Mouse (Mus musculus): ENCODE results near the gene Tbp. TPM values are rescaled to one million over a fixed set of nuclear protein-coding genes. Genes with fewer than 3 reads are reported as not detected.

Tbp gene
- polyA plus RNA-seq, 1 experiment from 2014 or later = 70.9 TPM

- no peak for DNase-seq
- no peaks in the 10 kb centered on the region for H3K9me3 ChIP-seq (ENCODE audit: control insufficient read depth, low read length)
- no peaks in the 10 kb centered on the region for H3K27me3 ChIP-seq (ENCODE audit: control insufficient read depth, insufficient read depth, low read length)
- no peak overlapping the region for H3K9ac ChIP-seq (replicated peaks; ENCODE audit: low read length)
- no peak overlapping the region for H3K4me3 ChIP-seq (replicated peaks; ENCODE audit: low read depth, low read length)
- H3K36me3 ChIP-seq (ENCODE audit: control insufficient read depth, insufficient read depth, low read length) = no peaks in the 10 kb centered on the region
- ATAC-seq (ENCODE audit: low FRiP score, low TSS enrichment) = no peak
- no peaks in the 10 kb centered on the region for H3K4me1 ChIP-seq (ENCODE audit: control insufficient read depth, insufficient read depth, low read length)
- H3K4me2 ChIP-seq (ENCODE audit: low read length) = no peak overlapping the region
- 22% methylated on average over 1 of the region's 1 CpGs for WGBS
- H3K27ac ChIP-seq (replicated peaks; ENCODE audit: low read depth, low read length) = no peak overlapping the region
Observed at GRCm38 (mm10) chr17:15549713-15550112, 50.0 kb downstream of the Tbp start.

- 0 out of 2 replicates have a peak, but pooled peaks cover 3% of the 10 kb centered on the region for H3K4me1 ChIP-seq (ENCODE audit: control insufficient read depth, insufficient read depth, low read length)
- no peak overlapping the region for H3K4me3 ChIP-seq (replicated peaks; ENCODE audit: low read depth, low read length)
- 90% methylated on average over 2 of the region's 2 CpGs for WGBS
- no peak overlapping the region for H3K4me2 ChIP-seq (ENCODE audit: low read length)
- no peaks in the 10 kb centered on the region for H3K27me3 ChIP-seq (ENCODE audit: control insufficient read depth, insufficient read depth, low read length)
- H3K9ac ChIP-seq (replicated peaks; ENCODE audit: low read length) = no peak overlapping the region
- H3K27ac ChIP-seq (replicated peaks; ENCODE audit: low read depth, low read length) = no peak overlapping the region
- ATAC-seq (ENCODE audit: low FRiP score, low TSS enrichment) (no peak), DNase-seq (no peak)
- no peaks in the 10 kb centered on the region for H3K36me3 ChIP-seq (ENCODE audit: control insufficient read depth, insufficient read depth, low read length)
- no peaks in the 10 kb centered on the region for H3K9me3 ChIP-seq (ENCODE audit: control insufficient read depth, low read length)
Observed at GRCm38 (mm10) chr17:15559946-15560345, 60.3 kb downstream of the Tbp start.

- peak; percentile 100 for ATAC-seq (ENCODE audit: low FRiP score, low TSS enrichment)
- H3K36me3 ChIP-seq (ENCODE audit: control insufficient read depth, insufficient read depth, low read length) = no peaks in the 10 kb centered on the region
- peak within 1 kb of the TSS; percentile 67 for H3K9ac ChIP-seq (replicated peaks; ENCODE audit: low read length)
- WGBS = under 1% methylated on average over 43 of the region's 43 CpGs
- H3K4me3 ChIP-seq (replicated peaks; ENCODE audit: low read depth, low read length) = peak within 1 kb of the TSS; percentile 70
- H3K4me1 ChIP-seq (ENCODE audit: control insufficient read depth, insufficient read depth, low read length) = 0 out of 2 replicates have a peak, but pooled peaks cover 3% of the 10 kb centered on the region
- H3K27ac ChIP-seq (replicated peaks; ENCODE audit: low read depth, low read length) = peak within 1 kb of the TSS; percentile 97
- no peaks in the 10 kb centered on the region for H3K27me3 ChIP-seq (ENCODE audit: control insufficient read depth, insufficient read depth, low read length)
- peak; percentile 98 for DNase-seq
- peak within 1 kb of the TSS; percentile 81 for H3K4me2 ChIP-seq (ENCODE audit: low read length)
- no peaks in the 10 kb centered on the region for H3K9me3 ChIP-seq (ENCODE audit: control insufficient read depth, low read length)
Observed at GRCm38 (mm10) chr17:15564014-15564927, 64.6 kb downstream of the Tbp start, which contains the start of gene Prdm9. Gene Prdm9, minus strand, starts transcription at chr17:15564354.

GRCm38 (mm10) chr17:15564928-15565300 is 65.2 kb downstream of the Tbp start:
- 43% methylated on average over 12 of the region's 12 CpGs for WGBS
- H3K9ac ChIP-seq (replicated peaks; ENCODE audit: low read length) = peak overlapping the region; percentile 67
- no peaks in the 10 kb centered on the region for H3K27me3 ChIP-seq (ENCODE audit: control insufficient read depth, insufficient read depth, low read length)
- no peaks in the 10 kb centered on the region for H3K9me3 ChIP-seq (ENCODE audit: control insufficient read depth, low read length)
- peak overlapping the region; percentile 97 for H3K27ac ChIP-seq (replicated peaks; ENCODE audit: low read depth, low read length)
- ATAC-seq (ENCODE audit: low FRiP score, low TSS enrichment) (no peak), DNase-seq (peak; percentile 43)
- H3K4me2 ChIP-seq (ENCODE audit: low read length) = peak overlapping the region; percentile 66
- H3K4me1 ChIP-seq (ENCODE audit: control insufficient read depth, insufficient read depth, low read length) = 0 out of 2 replicates have a peak, but pooled peaks cover 3% of the 10 kb centered on the region
- H3K4me3 ChIP-seq (replicated peaks; ENCODE audit: low read depth, low read length) = peak overlapping the region; percentile 70
- H3K36me3 ChIP-seq (ENCODE audit: control insufficient read depth, insufficient read depth, low read length) = no peaks in the 10 kb centered on the region

- ATAC-seq (ENCODE audit: low FRiP score, low TSS enrichment) (no peak), DNase-seq (no peak)
- H3K4me3 ChIP-seq (replicated peaks; ENCODE audit: low read depth, low read length) = no peak overlapping the region
- H3K9me3 ChIP-seq (ENCODE audit: control insufficient read depth, low read length) = no peaks in the 10 kb centered on the region
- 81% methylated on average over 5 of the region's 5 CpGs for WGBS
- no peak overlapping the region for H3K9ac ChIP-seq (replicated peaks; ENCODE audit: low read length)
- no peak overlapping the region for H3K27ac ChIP-seq (replicated peaks; ENCODE audit: low read depth, low read length)
- H3K4me1 ChIP-seq (ENCODE audit: control insufficient read depth, insufficient read depth, low read length) = 0 out of 2 replicates have a peak, but pooled peaks cover 3% of the 10 kb centered on the region
- no peaks in the 10 kb centered on the region for H3K36me3 ChIP-seq (ENCODE audit: control insufficient read depth, insufficient read depth, low read length)
- H3K4me2 ChIP-seq (ENCODE audit: low read length) = no peak overlapping the region
- no peaks in the 10 kb centered on the region for H3K27me3 ChIP-seq (ENCODE audit: control insufficient read depth, insufficient read depth, low read length)
Observed at GRCm38 (mm10) chr17:15566908-15567307, 67.2 kb downstream of the Tbp start.

GRCm38 (mm10) chr17:15575056-15575455 is 75.4 kb downstream of the Tbp start:
- H3K9me3 ChIP-seq (ENCODE audit: control insufficient read depth, low read length) = no peaks in the 10 kb centered on the region
- ATAC-seq (ENCODE audit: low FRiP score, low TSS enrichment) (no peak), DNase-seq (no peak)
- H3K4me3 ChIP-seq (replicated peaks; ENCODE audit: low read depth, low read length) = no peak overlapping the region
- no peak overlapping the region for H3K27ac ChIP-seq (replicated peaks; ENCODE audit: low read depth, low read length)
- H3K4me2 ChIP-seq (ENCODE audit: low read length) = no peak overlapping the region
- H3K4me1 ChIP-seq (ENCODE audit: control insufficient read depth, insufficient read depth, low read length) = no peaks in the 10 kb centered on the region
- no peaks in the 10 kb centered on the region for H3K36me3 ChIP-seq (ENCODE audit: control insufficient read depth, insufficient read depth, low read length)
- H3K9ac ChIP-seq (replicated peaks; ENCODE audit: low read length) = no peak overlapping the region
- H3K27me3 ChIP-seq (ENCODE audit: control insufficient read depth, insufficient read depth, low read length) = no peaks in the 10 kb centered on the region
- WGBS = 78% methylated on average over 1 of the region's 1 CpGs

- H3K9me3 ChIP-seq (ENCODE audit: control insufficient read depth, low read length) = no peaks in the 10 kb centered on the region
- ATAC-seq (ENCODE audit: low FRiP score, low TSS enrichment) (no peak), DNase-seq (peak; percentile 70)
- peak overlapping the region; percentile 29; the same call in 1 of the 2 replicates for H3K9ac ChIP-seq (replicated peaks; ENCODE audit: low read length)
- H3K36me3 ChIP-seq (ENCODE audit: control insufficient read depth, insufficient read depth, low read length) = no peaks in the 10 kb centered on the region
- peak overlapping the region; percentile 31 for H3K4me3 ChIP-seq (replicated peaks; ENCODE audit: low read depth, low read length)
- no peak overlapping the region for H3K27ac ChIP-seq (replicated peaks; ENCODE audit: low read depth, low read length)
- no peaks in the 10 kb centered on the region for H3K27me3 ChIP-seq (ENCODE audit: control insufficient read depth, insufficient read depth, low read length)
- 2% methylated on average over 32 of the region's 32 CpGs for WGBS
- no peaks in the 10 kb centered on the region for H3K4me1 ChIP-seq (ENCODE audit: control insufficient read depth, insufficient read depth, low read length)
- H3K4me2 ChIP-seq (ENCODE audit: low read length) = peak overlapping the region; percentile 56
Observed at GRCm38 (mm10) chr17:15577291-15577694, 77.6 kb downstream of the Tbp start.
